Mouse (Mus musculus) kidney, adult 2 months (tissue): ENCODE measurements around the gene Ifitm7. TPM values are rescaled to one million over a fixed set of nuclear protein-coding genes. Genes with fewer than 3 reads are reported as not detected.

Experiments used
- DNase-seq: peaks from one replicate; pipeline ENCODE4 v3.0.0; 2021
- H3K27ac ChIP-seq: fragments of 200-500 bp; 2 replicates; pipeline ENCODE4 v1.5.1; 2012; ENCODE audit warnings: low read depth, low read length, control low read depth, inconsistent platforms; ENCODE audit not compliant: insufficient read depth
- H3K27me3 ChIP-seq: fragments of 200-500 bp; replicated peaks from 2 replicates; pipeline ENCODE4 v1.6.1; 2012; ENCODE audit warnings: mild to moderate bottlenecking, moderate library complexity, low read length, inconsistent platforms; ENCODE audit not compliant: control insufficient read depth, insufficient read depth
- H3K36me3 ChIP-seq: fragments of 200-500 bp; 2 replicates; pipeline ENCODE4 v1.6.1; 2012; ENCODE audit warnings: mild to moderate bottlenecking, moderate library complexity, low read length, inconsistent platforms; ENCODE audit not compliant: control insufficient read depth, insufficient read depth
- H3K4me1 ChIP-seq: fragments of 200-500 bp; 2 replicates; pipeline ENCODE4 v1.6.1; 2011; ENCODE audit warnings: low read length; ENCODE audit not compliant: control insufficient read depth, insufficient read depth
- H3K4me3 ChIP-seq: fragments of 200-500 bp; 2 replicates; pipeline ENCODE4 v1.5.1; 2011; ENCODE audit warnings: mild to moderate bottlenecking, low read depth, low read length, control low read depth; ENCODE audit not compliant: insufficient read depth
- CTCF ChIP-seq: fragments of 200-500 bp; conservative IDR thresholded peaks from 2 replicates; pipeline ENCODE4 v1.5.1; 2011; ENCODE audit warnings: low read depth, mild to moderate bottlenecking, control low read depth, low read length, moderate library complexity, mixed read lengths; ENCODE audit not compliant: insufficient read depth, insufficient read length
- POLR2A ChIP-seq: fragments of 200-500 bp; IDR thresholded peaks from one replicate; pipeline ENCODE4 v1.6.1; 2011; ENCODE audit warnings: low read depth, low read length, control low read depth
- WGBS: fragments of 180-500 bp; shearing (Covaris S2); methylation state at CpG from one replicate; pipeline ENCODE4 v1.1.7; 2018; 5-methylcytosine and 5-hydroxymethylcytosine counted together
- polyA plus RNA-seq: library from polyadenylated mRNA; depleted of rRNA; stranded (reverse); fragments of >200 nt; gene quantifications from 2 replicates; pipeline ENCODE4 v1.2.3, GENCODE M21; 2012

Gene Ifitm7
- polyA plus RNA-seq, 1 experiment = 0.09 TPM

GRCm38 (mm10) chr16:14021166-14021822, 34.6 kb upstream of the Ifitm7 start:
- Histone ChIP-seq H3K36me3 (no peaks in the 10 kb centered on the region), H3K27ac (no peak overlapping the region), H3K27me3 (no peaks in the 10 kb centered on the region), H3K4me3 (no peak overlapping the region), H3K4me1 (no peaks in the 10 kb centered on the region)
- DNase-seq = no peak
- 75% methylated on average over 3 of the region's 3 CpGs for WGBS
- no peak for TF ChIP-seq CTCF
- TF ChIP-seq POLR2A = no peak

GRCm38 (mm10) chr16:14017306-14017705, 30.6 kb upstream of the Ifitm7 start:
- no peak for DNase-seq
- Histone ChIP-seq H3K27ac (no peak overlapping the region), H3K27me3 (no peaks in the 10 kb centered on the region), H3K36me3 (no peaks in the 10 kb centered on the region), H3K4me3 (no peak overlapping the region), H3K4me1 (no peaks in the 10 kb centered on the region)
- WGBS = 81% methylated on average over 8 of the region's 8 CpGs
- TF ChIP-seq CTCF (no peak), POLR2A (no peak)

- no peaks in the 10 kb centered on the region for H3K36me3 ChIP-seq
- peak overlapping the region; percentile 98 for H3K27ac ChIP-seq
- no peak overlapping the region for H3K4me3 ChIP-seq
- H3K27me3 ChIP-seq = no peaks in the 10 kb centered on the region
- peak; percentile 82 for DNase-seq
- TF ChIP-seq POLR2A = no peak
- TF ChIP-seq CTCF = no peak
- 70% methylated on average over 4 of the region's 4 CpGs for WGBS
- peaks cover 23% of the 10 kb centered on the region; the same call in 1 of the 2 replicates for H3K4me1 ChIP-seq
Observed at GRCm38 (mm10) chr16:14009966-14010365, 23.3 kb upstream of the Ifitm7 start.

- Histone ChIP-seq H3K27me3 (no peaks in the 10 kb centered on the region), H3K36me3 (no peaks in the 10 kb centered on the region), H3K4me1 (peaks cover 28% of the 10 kb centered on the region; the same call in 1 of the 2 replicates), H3K27ac (peak overlapping the region; percentile 100), H3K4me3 (no peak overlapping the region)
- TF ChIP-seq POLR2A (no peak), CTCF (no peak)
- peak; percentile 59 for DNase-seq
Observed at GRCm38 (mm10) chr16:14008708-14009107, 22.0 kb upstream of the Ifitm7 start.

GRCm38 (mm10) chr16:14008081-14008480, 21.4 kb upstream of the Ifitm7 start:
- Histone ChIP-seq H3K36me3 (no peaks in the 10 kb centered on the region), H3K4me3 (no peak overlapping the region), H3K4me1 (peaks cover 28% of the 10 kb centered on the region; the same call in 1 of the 2 replicates), H3K27me3 (no peaks in the 10 kb centered on the region), H3K27ac (peak overlapping the region; percentile 100)
- TF ChIP-seq POLR2A (no peak), CTCF (no peak)
- peak; percentile 75 for DNase-seq
- 53% methylated on average over 2 of the region's 2 CpGs for WGBS

GRCm38 (mm10) chr16:14005266-14005665, 18.6 kb upstream of the Ifitm7 start:
- no peaks in the 10 kb centered on the region for H3K27me3 ChIP-seq
- no peaks in the 10 kb centered on the region for H3K36me3 ChIP-seq
- peaks cover 28% of the 10 kb centered on the region; the same call in 1 of the 2 replicates for H3K4me1 ChIP-seq
- no peak overlapping the region for H3K4me3 ChIP-seq
- no peak for TF ChIP-seq CTCF
- TF ChIP-seq POLR2A = no peak
- WGBS = 47% methylated on average over 4 of the region's 4 CpGs
- peak; percentile 92 for DNase-seq
- H3K27ac ChIP-seq = peak overlapping the region; percentile 98

GRCm38 (mm10) chr16:14004726-14005125, 18.0 kb upstream of the Ifitm7 start:
- no peak for TF ChIP-seq POLR2A
- TF ChIP-seq CTCF = no peak
- Histone ChIP-seq H3K36me3 (no peaks in the 10 kb centered on the region), H3K27me3 (no peaks in the 10 kb centered on the region), H3K4me1 (peaks cover 26% of the 10 kb centered on the region; the same call in 1 of the 2 replicates), H3K4me3 (no peak overlapping the region), H3K27ac (peak overlapping the region; percentile 99)
- peak; percentile 78 for DNase-seq
- WGBS = 51% methylated on average over 2 of the region's 2 CpGs
